Mouse (Mus musculus) brain, embryonic 14.5 days (tissue): Measurements from ENCODE around the gene Zdhhc1. TPM values are rescaled to one million over a fixed set of nuclear protein-coding genes. Genes with fewer than 3 reads are reported as not detected.
A peak's percentile ranks its signal among the peaks of the same experiment; 100 is the strongest.

Experiments
- DNase-seq: peaks from one replicate; pipeline ENCODE4 v3.0.0-alpha.2; 2011; ENCODE audit warnings: low read depth
- CTCF ChIP-seq: fragments of 200-500 bp; IDR thresholded peaks from 2 replicates; pipeline ENCODE4 v1.5.1; 2012; ENCODE audit warnings: inconsistent platforms, mild to moderate bottlenecking, moderate library complexity, borderline replicate concordance; ENCODE audit not compliant: insufficient read depth, insufficient read length; ENCODE audit errors: extremely low read depth
- POLR2A ChIP-seq: fragments of 200-500 bp; IDR thresholded peaks from 2 replicates; pipeline ENCODE4 v1.6.1; 2012; ENCODE audit warnings: mild to moderate bottlenecking, inconsistent platforms, borderline replicate concordance; ENCODE audit not compliant: poor library complexity, insufficient read depth, insufficient read length, severe bottlenecking; ENCODE audit errors: extremely low read depth
- polyA plus RNA-seq: library from polyadenylated mRNA; depleted of rRNA; stranded (reverse); fragments of >200 nt; gene quantifications from 2 replicates; pipeline ENCODE4 v1.2.3, GENCODE M21; 2012

Zdhhc1 gene
- polyA plus RNA-seq, 1 experiment = 46.2 TPM

- TF ChIP-seq CTCF = peak; percentile 87
- TF ChIP-seq POLR2A = no peak
- DNase-seq = peak; percentile 87
These were observed 19.4 kb upstream of the Zdhhc1 start for GRCm38 (mm10) chr8:105516018-105516645.

- DNase-seq = no peak
- TF ChIP-seq POLR2A = no peak
- TF ChIP-seq CTCF = no peak
These were observed 18.0 kb upstream of the Zdhhc1 start for GRCm38 (mm10) chr8:105514656-105515055.

- DNase-seq = no peak
- TF ChIP-seq POLR2A = no peak
- TF ChIP-seq CTCF = no peak
These were observed 17.5 kb upstream of the Zdhhc1 start for GRCm38 (mm10) chr8:105514194-105514593.

- TF ChIP-seq POLR2A (no peak), CTCF (no peak)
- no peak for DNase-seq
These were observed 13.5 kb upstream of the Zdhhc1 start for GRCm38 (mm10) chr8:105509997-105510735.

- TF ChIP-seq POLR2A (no peak), CTCF (no peak)
- DNase-seq = peak; percentile 52
These were observed 12.1 kb upstream of the Zdhhc1 start for GRCm38 (mm10) chr8:105508758-105509157.

- no peak for DNase-seq
- no peak for TF ChIP-seq CTCF
- TF ChIP-seq POLR2A = no peak
These were observed 10.3 kb upstream of the Zdhhc1 start for GRCm38 (mm10) chr8:105506977-105507376.

- no peak for DNase-seq
- TF ChIP-seq CTCF = no peak
- TF ChIP-seq POLR2A = no peak
These were observed 7.9 kb upstream of the Zdhhc1 start for GRCm38 (mm10) chr8:105504617-105505016.

- no peak for TF ChIP-seq CTCF
- no peak for TF ChIP-seq POLR2A
- no peak for DNase-seq
These were observed 3.1 kb upstream of the Zdhhc1 start for GRCm38 (mm10) chr8:105499787-105500186.

- TF ChIP-seq CTCF = no peak
- no peak for TF ChIP-seq POLR2A
- peak; percentile 51 for DNase-seq
These were observed 1.1 kb downstream of the Zdhhc1 start for GRCm38 (mm10) chr8:105495350-105496302.

GRCm38 (mm10) chr8:105494566-105494965 lies 2.1 kb downstream of the Zdhhc1 start:
- no peak for TF ChIP-seq CTCF
- TF ChIP-seq POLR2A = no peak
- no peak for DNase-seq

- TF ChIP-seq POLR2A (no peak), CTCF (no peak)
- DNase-seq = no peak
These were observed 3.2 kb downstream of the Zdhhc1 start for GRCm38 (mm10) chr8:105493495-105493894.
